Mouse (Mus musculus): ENCODE measurements around the gene Ctnnd2. TPM values are rescaled to one million over a fixed set of nuclear protein-coding genes. Genes with fewer than 3 reads are reported as not detected.

Gene Ctnnd2
- polyA plus RNA-seq, 1 experiment from 2014 or later: 5.8 TPM

- no peak overlapping the region for H3K4me2 ChIP-seq (replicated peaks)
- no peaks in the 10 kb centered on the region for H3K4me1 ChIP-seq
- no peak for ATAC-seq (ENCODE audit: insufficient number of reproducible peaks, low FRiP score, low TSS enrichment, low read depth)
- 66% methylated on average over 8 of the region's 8 CpGs for WGBS
- no peak overlapping the region for H3K9ac ChIP-seq
- no peaks in the 10 kb centered on the region for H3K9me3 ChIP-seq (replicated peaks)
- no peaks in the 10 kb centered on the region for H3K27me3 ChIP-seq
- no peak overlapping the region for H3K4me3 ChIP-seq (replicated peaks)
- H3K27ac ChIP-seq (replicated peaks): no peak overlapping the region
- no peaks in the 10 kb centered on the region for H3K36me3 ChIP-seq
These were observed 98.8 kb downstream of the Ctnnd2 start for GRCm38 (mm10) chr15:30271141-30271572.

GRCm38 (mm10) chr15:30272326-30272725, 99.9 kb downstream of the Ctnnd2 start:
- Histone ChIP-seq H3K9ac (no peak overlapping the region), H3K4me1 (no peaks in the 10 kb centered on the region), H3K36me3 (no peaks in the 10 kb centered on the region), H3K4me2 (replicated peaks) (no peak overlapping the region), H3K27ac (replicated peaks) (no peak overlapping the region), H3K4me3 (replicated peaks) (no peak overlapping the region), H3K27me3 (no peaks in the 10 kb centered on the region), H3K9me3 (replicated peaks) (no peaks in the 10 kb centered on the region)
- WGBS: 94% methylated on average over 4 of the region's 4 CpGs
- no peak for ATAC-seq (ENCODE audit: insufficient number of reproducible peaks, low FRiP score, low TSS enrichment, low read depth)

- H3K27ac ChIP-seq (replicated peaks): no peak overlapping the region
- no peak for ATAC-seq (ENCODE audit: insufficient number of reproducible peaks, low FRiP score, low TSS enrichment, low read depth)
- no peaks in the 10 kb centered on the region for H3K4me1 ChIP-seq
- no peaks in the 10 kb centered on the region for H3K27me3 ChIP-seq
- no peak overlapping the region for H3K9ac ChIP-seq
- no peaks in the 10 kb centered on the region for H3K36me3 ChIP-seq
- H3K4me2 ChIP-seq (replicated peaks): no peak overlapping the region
- H3K4me3 ChIP-seq (replicated peaks): no peak overlapping the region
- H3K9me3 ChIP-seq (replicated peaks): no peaks in the 10 kb centered on the region
- WGBS: 85% methylated on average over 5 of the region's 5 CpGs
These were observed 103.3 kb downstream of the Ctnnd2 start for GRCm38 (mm10) chr15:30275721-30276120.

GRCm38 (mm10) chr15:30276691-30277090, 104.3 kb downstream of the Ctnnd2 start:
- H3K27ac ChIP-seq (replicated peaks): no peak overlapping the region
- no peaks in the 10 kb centered on the region for H3K27me3 ChIP-seq
- H3K4me2 ChIP-seq (replicated peaks): no peak overlapping the region
- no peak overlapping the region for H3K4me3 ChIP-seq (replicated peaks)
- 73% methylated on average over 4 of the region's 4 CpGs for WGBS
- no peaks in the 10 kb centered on the region for H3K9me3 ChIP-seq (replicated peaks)
- no peak for ATAC-seq (ENCODE audit: insufficient number of reproducible peaks, low FRiP score, low TSS enrichment, low read depth)
- H3K36me3 ChIP-seq: no peaks in the 10 kb centered on the region
- H3K9ac ChIP-seq: no peak overlapping the region
- H3K4me1 ChIP-seq: no peaks in the 10 kb centered on the region

- Histone ChIP-seq H3K9ac (no peak overlapping the region), H3K27ac (replicated peaks) (no peak overlapping the region), H3K4me2 (replicated peaks) (no peak overlapping the region), H3K27me3 (no peaks in the 10 kb centered on the region), H3K36me3 (no peaks in the 10 kb centered on the region), H3K4me1 (no peaks in the 10 kb centered on the region), H3K4me3 (replicated peaks) (no peak overlapping the region), H3K9me3 (replicated peaks) (no peaks in the 10 kb centered on the region)
- no peak for ATAC-seq (ENCODE audit: insufficient number of reproducible peaks, low FRiP score, low TSS enrichment, low read depth)
- 87% methylated on average over 4 of the region's 4 CpGs for WGBS
These were observed 106.2 kb downstream of the Ctnnd2 start for GRCm38 (mm10) chr15:30278610-30279009.

- Histone ChIP-seq H3K9ac (no peak overlapping the region), H3K27me3 (no peaks in the 10 kb centered on the region), H3K4me1 (no peaks in the 10 kb centered on the region), H3K36me3 (no peaks in the 10 kb centered on the region), H3K4me2 (replicated peaks) (no peak overlapping the region), H3K27ac (replicated peaks) (no peak overlapping the region), H3K9me3 (replicated peaks) (no peaks in the 10 kb centered on the region), H3K4me3 (replicated peaks) (no peak overlapping the region)
- no peak for ATAC-seq (ENCODE audit: insufficient number of reproducible peaks, low FRiP score, low TSS enrichment, low read depth)
- 75% methylated on average over 15 of the region's 15 CpGs for WGBS
These were observed 113.3 kb downstream of the Ctnnd2 start for GRCm38 (mm10) chr15:30285572-30286244.

GRCm38 (mm10) chr15:30286245-30286642, 113.9 kb downstream of the Ctnnd2 start:
- no peak for ATAC-seq (ENCODE audit: insufficient number of reproducible peaks, low FRiP score, low TSS enrichment, low read depth)
- Histone ChIP-seq H3K4me2 (replicated peaks) (no peak overlapping the region), H3K27me3 (no peaks in the 10 kb centered on the region), H3K36me3 (no peaks in the 10 kb centered on the region), H3K4me3 (replicated peaks) (no peak overlapping the region), H3K9me3 (replicated peaks) (no peaks in the 10 kb centered on the region), H3K9ac (no peak overlapping the region), H3K27ac (replicated peaks) (no peak overlapping the region), H3K4me1 (no peaks in the 10 kb centered on the region)
- 64% methylated on average over 7 of the region's 7 CpGs for WGBS

GRCm38 (mm10) chr15:30302824-30303223, 130.4 kb downstream of the Ctnnd2 start:
- H3K27me3 ChIP-seq: no peaks in the 10 kb centered on the region
- H3K36me3 ChIP-seq: no peaks in the 10 kb centered on the region
- no peak overlapping the region for H3K27ac ChIP-seq (replicated peaks)
- no peak overlapping the region for H3K4me3 ChIP-seq (replicated peaks)
- no peaks in the 10 kb centered on the region for H3K9me3 ChIP-seq (replicated peaks)
- H3K4me2 ChIP-seq (replicated peaks): no peak overlapping the region
- no peak for ATAC-seq (ENCODE audit: insufficient number of reproducible peaks, low FRiP score, low TSS enrichment, low read depth)
- no peak overlapping the region for H3K9ac ChIP-seq
- 70% methylated on average over 2 of the region's 2 CpGs for whole genome bisulfite sequencing
- no peaks in the 10 kb centered on the region for H3K4me1 ChIP-seq

- H3K9me3 ChIP-seq (replicated peaks): no peaks in the 10 kb centered on the region
- no peak overlapping the region for H3K9ac ChIP-seq
- 91% methylated on average over 7 of the region's 7 CpGs for WGBS
- no peaks in the 10 kb centered on the region for H3K4me1 ChIP-seq
- no peaks in the 10 kb centered on the region for H3K27me3 ChIP-seq
- H3K4me3 ChIP-seq (replicated peaks): no peak overlapping the region
- no peak overlapping the region for H3K4me2 ChIP-seq (replicated peaks)
- H3K36me3 ChIP-seq: no peaks in the 10 kb centered on the region
- peak; percentile 57 for ATAC-seq (ENCODE audit: insufficient number of reproducible peaks, low FRiP score, low TSS enrichment, low read depth)
- no peak overlapping the region for H3K27ac ChIP-seq (replicated peaks)
These were observed 134.0 kb downstream of the Ctnnd2 start for GRCm38 (mm10) chr15:30306437-30306836.

- H3K36me3 ChIP-seq: no peaks in the 10 kb centered on the region
- no peak for ATAC-seq (ENCODE audit: insufficient number of reproducible peaks, low FRiP score, low TSS enrichment, low read depth)
- no peaks in the 10 kb centered on the region for H3K27me3 ChIP-seq
- no peaks in the 10 kb centered on the region for H3K9me3 ChIP-seq (replicated peaks)
- no peaks in the 10 kb centered on the region for H3K4me1 ChIP-seq
- 56% methylated on average over 2 of the region's 2 CpGs for WGBS
- H3K4me3 ChIP-seq (replicated peaks): no peak overlapping the region
- no peak overlapping the region for H3K9ac ChIP-seq
- H3K27ac ChIP-seq (replicated peaks): no peak overlapping the region
- H3K4me2 ChIP-seq (replicated peaks): no peak overlapping the region
These were observed 150.2 kb downstream of the Ctnnd2 start for GRCm38 (mm10) chr15:30322543-30322942.

- Histone ChIP-seq H3K4me1 (no peaks in the 10 kb centered on the region), H3K4me2 (replicated peaks) (no peak overlapping the region), H3K27me3 (no peaks in the 10 kb centered on the region), H3K36me3 (no peaks in the 10 kb centered on the region), H3K9me3 (replicated peaks) (no peaks in the 10 kb centered on the region), H3K27ac (replicated peaks) (no peak overlapping the region), H3K4me3 (replicated peaks) (no peak overlapping the region), H3K9ac (no peak overlapping the region)
- 63% methylated on average over 2 of the region's 2 CpGs for WGBS
- ATAC-seq (ENCODE audit: insufficient number of reproducible peaks, low FRiP score, low TSS enrichment, low read depth): no peak
These were observed 161.2 kb downstream of the Ctnnd2 start for GRCm38 (mm10) chr15:30333336-30334310.
